Mouse (Mus musculus) mature B cell (primary cell): ENCODE measurements at regions not wholly inside any gene's neighbourhood (a gene's known extent, or its start where the extent isn't known, plus 50 kb on each side); places are given as distances from the start of the nearest gene placed in this dataset.

Source experiments
- in situ Hi-C: fragments of 300-500 bp; cut with MboI; formaldehyde crosslinking; loops from 2 replicates; pipeline ENCODE4 v1.14.3; 2019

DNA sequence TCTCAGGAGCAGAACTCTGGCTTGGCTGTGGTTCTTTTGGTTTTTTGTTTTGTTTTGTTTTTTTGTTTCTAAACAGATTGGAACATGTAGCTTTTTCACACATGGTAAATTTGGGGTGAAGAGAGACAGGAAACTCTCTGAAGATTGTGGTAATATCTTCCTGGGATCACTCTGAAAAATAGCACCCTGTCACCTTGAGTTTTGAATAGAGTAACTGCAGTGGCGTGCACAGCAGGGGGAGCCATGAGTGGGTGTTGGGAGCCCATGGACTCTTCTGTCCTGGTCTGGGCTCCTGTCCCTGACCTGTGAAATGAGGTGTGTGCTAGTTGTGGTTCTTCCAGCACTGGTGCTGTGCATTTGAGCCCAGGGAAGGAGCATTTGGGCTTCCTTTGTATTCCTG lies 241.8 kb upstream of the Id2 start:
- in situ Hi-C loops = no loop called here

DNA sequence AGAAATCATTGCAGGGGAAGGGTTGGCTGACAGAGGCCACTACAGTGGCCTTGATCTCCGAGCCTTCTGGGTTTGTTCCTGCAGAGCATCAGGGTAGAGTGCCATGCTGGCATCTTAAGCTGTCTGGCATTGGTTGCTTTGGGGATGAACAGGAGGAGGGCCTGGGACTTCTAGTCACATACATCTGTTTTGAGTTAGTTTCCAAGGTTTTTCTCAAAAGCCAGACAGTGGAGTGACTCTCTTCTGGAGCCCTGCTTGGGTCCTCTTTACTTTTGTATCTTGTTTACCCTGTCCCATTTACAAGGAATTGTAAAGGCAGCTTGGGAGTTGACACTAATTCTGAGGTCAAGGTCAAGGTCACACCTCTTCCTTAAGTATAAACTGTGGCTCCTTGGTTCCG lies 239.0 kb upstream of the Id2 start:
- in situ Hi-C loops = no loop called here

DNA sequence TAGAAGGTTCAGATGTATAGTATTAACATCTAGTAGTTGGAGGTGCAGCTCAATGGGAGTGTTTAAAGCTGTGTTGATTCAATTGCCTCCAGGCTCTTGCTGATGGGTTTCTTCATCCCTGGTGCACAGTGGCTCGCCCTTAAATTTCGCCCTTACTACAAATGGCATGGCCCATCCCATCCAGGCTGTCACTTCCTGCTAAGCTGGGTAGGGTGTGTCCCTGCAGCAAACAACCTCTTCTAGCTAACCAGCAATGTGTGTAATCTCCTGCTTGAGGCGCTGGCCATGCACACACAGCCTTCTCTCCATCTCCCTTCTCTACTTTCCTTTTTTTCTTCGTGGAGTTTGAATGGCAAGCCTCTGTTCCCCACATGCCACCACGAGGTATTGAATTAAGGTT lies 238.1 kb upstream of the Id2 start:
- in situ Hi-C loops = no loop called here

DNA sequence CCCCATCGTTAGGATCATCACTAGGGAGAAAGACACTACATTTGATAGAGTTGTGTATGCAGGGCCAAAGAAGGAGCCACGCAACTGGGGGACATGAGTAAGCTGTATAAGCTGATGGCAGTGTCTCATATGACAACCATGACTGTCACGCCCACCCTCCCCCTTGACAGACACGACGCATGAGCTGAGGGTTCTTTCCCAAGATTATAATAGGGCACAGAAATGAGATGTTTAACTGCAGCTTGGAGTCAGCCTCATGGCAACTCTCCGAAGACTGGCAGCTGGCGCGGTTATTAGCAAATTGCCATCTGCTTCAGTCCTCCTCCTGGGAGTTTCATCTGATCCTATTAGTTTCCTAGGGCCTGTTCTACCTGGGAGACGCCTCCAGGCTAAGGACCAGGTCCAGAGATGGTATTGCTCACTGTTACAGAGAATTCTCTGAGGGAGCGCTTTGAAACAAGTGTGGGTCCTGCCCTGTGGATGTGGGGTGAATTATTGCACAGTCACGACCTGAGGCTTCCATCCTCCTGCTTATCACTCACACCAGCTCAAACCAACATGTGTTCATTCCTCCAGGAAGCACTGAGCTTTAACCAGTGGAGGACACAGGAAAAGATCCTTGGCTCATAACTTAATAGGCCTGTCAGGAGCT lies 235.6 kb upstream of the Id2 start:
- in situ Hi-C loops = no loop called here

DNA sequence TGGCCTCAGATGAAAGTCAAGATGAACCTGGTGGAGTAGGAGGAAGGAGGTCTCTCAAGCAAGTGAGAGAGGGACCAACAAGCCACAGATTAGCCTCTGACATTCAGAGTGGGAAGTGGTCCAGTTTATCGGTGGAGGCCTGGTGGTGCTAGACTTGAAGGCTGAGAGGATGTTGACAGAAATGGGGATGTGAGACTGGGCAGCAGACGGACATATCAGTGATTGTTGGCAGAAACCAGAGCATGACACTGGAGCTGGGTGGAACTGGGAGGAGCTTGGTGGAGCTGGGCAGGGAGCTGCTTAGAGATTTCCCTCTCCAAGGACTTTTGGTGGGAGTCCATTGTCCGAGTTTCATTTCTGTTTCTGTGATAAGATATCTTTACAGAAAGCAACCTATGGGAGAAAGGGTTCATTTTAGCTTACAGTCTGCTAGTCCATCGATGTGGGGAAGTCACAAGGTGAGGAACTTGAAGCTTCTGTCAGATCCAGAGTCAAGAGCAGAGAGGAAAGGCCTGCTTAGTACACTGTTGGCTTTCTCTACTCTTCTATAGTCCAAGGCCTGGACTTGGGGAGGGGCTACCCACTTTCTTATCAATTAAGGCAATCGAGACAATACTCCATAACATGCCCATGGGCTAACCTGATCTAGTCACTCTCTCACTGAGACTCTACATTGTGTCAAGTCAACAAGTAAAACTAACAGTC lies 233.2 kb upstream of the Id2 start:
- in situ Hi-C loops = no loop called here

DNA sequence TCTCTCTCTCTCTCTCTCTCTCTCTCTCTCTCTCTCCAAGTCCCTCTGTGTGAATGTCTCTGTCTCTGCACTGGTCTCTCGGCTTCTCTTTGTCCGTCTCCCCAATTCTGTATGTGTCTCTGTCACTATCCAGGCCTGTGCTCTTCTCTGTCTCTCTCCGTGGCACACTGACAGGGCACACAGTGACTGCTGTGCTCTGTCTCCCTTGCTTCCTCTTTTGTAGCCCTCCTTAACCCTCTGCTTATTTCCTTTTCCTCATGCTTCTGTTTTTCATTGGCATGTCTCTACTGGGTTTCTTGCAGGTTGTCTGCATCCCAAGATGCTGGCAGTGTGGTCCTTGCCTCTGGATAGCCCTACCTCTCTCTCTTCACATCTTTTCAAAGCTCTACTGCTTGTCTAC lies 229.0 kb upstream of the Id2 start:
- in situ Hi-C loops = no loop called here

DNA sequence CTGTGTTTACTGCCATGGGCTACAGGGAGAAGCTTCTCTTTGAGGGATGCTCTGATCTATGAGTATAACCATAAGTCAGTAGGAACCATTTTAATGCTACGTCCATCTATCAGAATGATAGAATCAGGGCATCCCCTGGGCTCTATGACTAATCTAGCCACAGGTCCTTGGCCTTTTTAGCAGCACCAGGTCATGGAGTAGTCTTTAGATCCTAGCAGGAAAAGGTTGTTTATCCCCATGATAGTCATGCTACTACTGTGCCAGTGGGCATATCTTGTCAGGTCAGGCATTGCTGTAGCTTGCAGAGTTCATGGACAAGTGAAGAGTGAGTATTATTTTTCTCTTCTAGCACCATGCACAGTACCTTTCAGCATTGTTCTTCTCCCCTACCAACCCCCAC lies 226.2 kb upstream of the Id2 start:
- in situ Hi-C loops = no loop called here

DNA sequence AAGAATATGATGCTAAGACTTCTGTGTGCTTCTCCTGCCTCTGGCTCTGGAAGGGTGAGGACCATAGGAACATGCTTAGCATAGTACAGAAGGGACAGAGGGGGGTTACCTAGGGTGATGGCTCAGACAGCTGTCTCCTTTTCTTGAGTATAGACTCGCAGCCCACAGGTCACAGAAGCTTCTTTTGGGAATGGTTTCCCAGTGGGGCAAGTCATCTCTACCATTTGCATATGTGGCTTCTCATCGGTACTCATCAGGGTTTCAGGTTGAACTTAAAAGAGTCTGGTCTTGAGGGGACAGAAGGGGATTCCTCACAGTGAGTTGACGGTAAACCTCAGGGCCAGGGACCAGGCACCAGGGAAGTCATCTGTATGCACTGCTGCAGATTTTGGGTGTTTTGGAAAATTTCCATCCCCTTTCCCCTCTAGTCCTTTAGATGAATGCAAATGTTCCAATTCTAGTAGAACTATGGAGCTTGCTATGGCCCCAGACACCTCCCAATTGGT lies 223.4 kb upstream of the Id2 start:
- in situ Hi-C loops = no loop called here

DNA sequence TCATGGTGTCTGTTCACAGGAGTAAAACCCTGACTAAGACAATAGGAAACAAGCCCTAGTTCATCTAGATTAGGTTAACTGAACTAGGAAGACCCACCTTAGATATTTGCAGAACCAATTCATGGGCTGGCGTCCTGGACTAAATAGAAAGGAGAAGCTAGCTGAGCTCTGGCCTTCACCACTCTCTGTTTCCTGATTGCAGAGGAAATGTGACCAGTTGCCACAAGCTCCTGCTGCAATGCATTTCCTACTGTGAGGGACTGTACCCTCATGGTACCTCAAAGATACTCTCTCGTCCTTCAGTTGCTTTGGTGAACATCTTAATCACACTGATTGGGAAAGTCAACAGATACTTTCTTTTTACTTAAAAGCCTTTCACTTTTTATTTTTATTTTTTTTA lies 222.9 kb upstream of the Id2 start:
- in situ Hi-C loops = no loop called here

DNA sequence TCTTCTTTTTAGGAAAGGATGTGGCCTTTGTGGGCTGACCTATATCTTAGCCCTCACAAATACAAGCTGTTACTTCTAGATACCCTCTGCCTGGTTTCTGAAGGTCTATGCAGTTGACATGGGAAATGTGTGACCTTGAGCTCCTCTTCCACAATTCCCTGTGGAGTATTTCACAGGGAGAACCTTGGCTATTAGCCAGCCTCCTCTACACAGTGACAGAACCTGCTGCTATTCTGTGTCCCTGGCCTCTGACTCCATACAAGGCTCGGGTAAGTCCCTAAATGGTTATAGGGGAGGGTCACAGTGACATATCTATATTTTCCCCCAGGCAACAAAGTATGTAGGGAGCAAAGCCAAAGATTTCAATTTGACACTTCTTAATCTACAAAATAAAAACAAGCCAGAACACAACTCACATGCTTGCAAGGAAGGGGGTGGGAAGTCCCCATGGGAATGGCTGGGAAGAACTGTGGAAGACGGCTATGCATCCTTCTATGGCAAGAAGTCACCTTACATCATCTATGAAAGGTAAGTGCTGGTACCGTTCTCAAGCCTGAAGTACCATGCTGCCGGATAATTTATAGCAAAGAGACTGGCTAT lies 221.2 kb upstream of the Id2 start:
- in situ Hi-C loops = no loop called here

DNA sequence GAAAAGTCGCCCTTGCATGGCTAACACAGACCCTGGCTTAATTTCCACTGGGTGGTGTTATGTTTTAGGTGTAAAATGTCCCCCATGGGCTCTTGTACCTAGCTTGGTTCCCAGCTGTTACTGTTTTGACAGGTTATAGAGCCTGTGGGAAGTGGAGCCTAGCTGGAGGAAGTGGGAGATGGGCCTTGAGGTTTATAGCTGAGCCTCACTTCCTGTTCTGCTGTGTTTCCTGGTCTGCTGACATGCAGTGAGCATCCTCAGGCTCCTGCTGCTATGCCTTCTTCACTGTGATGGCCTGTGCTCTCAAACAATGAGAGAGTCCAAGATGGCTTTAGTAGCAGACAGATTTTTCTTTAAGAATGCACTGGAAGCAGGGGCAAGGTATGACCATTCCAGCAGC lies 219.0 kb upstream of the Id2 start:
- in situ Hi-C loops = no loop called here

DNA sequence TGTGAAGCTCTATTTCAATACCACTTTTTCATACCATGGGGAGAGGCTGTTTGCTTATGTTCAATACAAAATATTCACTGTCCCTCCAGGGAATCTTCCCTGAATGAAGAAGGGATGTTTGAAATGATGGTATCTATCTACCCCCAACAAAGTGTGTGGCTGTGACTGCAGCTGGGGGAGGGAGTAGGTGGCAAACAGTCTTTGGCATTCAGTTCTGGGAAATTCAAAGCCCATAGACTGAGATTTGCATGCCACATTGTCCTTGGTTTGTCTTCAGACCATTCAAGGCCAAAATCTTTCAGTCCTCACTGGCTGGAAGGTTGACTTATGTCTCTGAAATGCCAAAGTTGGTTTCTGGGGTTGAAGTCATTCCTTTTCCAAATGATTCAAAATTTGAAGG lies 216.3 kb upstream of the Id2 start:
- in situ Hi-C loops = no loop called here

DNA sequence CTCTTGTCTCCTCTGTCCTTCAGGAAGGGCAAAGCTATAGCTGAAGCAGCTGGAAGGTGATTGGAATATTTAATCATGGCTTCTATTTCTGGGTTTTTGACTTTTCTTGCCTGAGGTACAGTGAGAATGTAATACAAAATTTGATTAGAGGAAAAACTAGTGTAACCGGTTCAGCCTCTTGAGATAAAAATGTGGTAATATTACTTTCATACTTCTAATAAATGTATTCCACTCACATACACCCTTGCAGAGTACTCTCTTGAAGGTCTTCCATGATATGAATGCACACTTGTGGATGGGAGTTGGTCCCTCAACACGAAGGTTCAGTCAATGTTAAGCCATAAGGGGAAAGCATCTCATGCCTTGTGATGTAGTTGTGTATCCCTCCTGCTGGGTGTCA lies 215.4 kb upstream of the Id2 start:
- in situ Hi-C loops = no loop called here

DNA sequence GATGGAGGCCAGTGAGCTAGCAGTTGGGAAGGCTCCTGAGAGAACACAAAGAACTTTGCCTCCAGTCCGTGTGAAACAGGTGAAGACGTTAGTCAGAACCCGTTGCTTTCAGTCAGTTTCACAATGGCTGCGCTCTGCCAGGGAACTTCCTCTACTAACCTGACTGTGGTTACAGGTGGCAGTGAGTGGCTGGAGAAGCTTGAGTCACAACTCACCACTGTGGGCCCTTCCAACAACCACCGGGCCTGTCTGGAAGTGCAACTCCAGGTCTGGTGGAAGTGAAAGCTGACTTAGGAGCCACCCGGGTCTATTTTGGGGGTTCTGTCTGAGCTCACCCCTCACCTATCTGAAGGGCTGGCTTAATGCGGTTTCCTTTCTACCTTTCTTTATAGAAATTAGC lies 214.8 kb upstream of the Id2 start:
- in situ Hi-C loops = no loop called here

DNA sequence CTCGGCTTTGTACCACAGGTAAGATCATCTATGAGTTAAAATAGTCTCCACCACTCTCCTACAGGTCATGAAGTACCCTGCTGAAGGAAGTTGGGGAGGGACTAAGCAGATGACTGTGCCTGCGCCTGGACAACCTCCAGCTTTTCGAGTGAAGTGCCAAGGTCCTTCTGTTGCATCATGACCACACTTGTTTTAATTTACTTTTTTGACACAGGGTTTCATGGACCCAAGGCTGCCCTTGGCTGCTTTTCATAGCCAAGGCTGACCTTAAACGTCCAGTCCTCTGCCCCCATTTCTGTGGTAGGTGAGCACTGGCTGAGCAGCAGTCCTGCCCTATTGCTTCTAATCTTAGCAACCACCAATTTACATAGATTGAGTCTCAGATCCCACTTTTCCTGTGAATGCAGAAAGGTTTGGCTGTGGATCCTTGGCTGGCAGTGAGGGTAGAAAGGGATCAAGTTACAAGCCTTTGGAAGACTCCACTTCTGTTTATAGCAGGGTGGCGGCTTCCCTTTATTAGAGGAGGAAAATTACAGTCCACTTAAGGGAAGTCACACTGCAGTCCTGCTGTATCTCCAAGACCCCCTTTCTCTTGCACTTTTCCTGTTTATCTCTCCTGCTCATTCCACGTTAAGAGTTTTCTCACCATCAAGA lies 213.5 kb upstream of the Id2 start:
- in situ Hi-C loops = no loop called here

DNA sequence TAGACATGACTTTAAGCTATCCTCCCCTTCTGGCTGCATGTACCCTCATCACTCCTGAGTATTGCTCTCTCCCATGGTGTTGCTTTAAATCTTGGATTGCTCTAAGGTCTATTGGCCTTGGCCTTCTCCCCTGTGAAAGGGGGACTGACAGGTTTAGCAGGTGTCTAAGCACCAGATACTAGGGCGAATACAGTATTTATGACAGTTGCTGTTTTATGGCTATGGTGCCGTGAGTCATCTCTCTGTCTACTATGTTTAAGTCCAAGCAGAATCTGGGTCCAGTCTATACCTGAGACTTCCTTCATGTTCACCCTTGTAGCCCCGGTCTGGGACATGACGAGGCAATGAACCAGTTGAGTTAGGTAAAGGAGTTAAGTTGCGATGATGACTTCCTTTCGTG lies 212.3 kb upstream of the Id2 start:
- in situ Hi-C loops = no loop called here

DNA sequence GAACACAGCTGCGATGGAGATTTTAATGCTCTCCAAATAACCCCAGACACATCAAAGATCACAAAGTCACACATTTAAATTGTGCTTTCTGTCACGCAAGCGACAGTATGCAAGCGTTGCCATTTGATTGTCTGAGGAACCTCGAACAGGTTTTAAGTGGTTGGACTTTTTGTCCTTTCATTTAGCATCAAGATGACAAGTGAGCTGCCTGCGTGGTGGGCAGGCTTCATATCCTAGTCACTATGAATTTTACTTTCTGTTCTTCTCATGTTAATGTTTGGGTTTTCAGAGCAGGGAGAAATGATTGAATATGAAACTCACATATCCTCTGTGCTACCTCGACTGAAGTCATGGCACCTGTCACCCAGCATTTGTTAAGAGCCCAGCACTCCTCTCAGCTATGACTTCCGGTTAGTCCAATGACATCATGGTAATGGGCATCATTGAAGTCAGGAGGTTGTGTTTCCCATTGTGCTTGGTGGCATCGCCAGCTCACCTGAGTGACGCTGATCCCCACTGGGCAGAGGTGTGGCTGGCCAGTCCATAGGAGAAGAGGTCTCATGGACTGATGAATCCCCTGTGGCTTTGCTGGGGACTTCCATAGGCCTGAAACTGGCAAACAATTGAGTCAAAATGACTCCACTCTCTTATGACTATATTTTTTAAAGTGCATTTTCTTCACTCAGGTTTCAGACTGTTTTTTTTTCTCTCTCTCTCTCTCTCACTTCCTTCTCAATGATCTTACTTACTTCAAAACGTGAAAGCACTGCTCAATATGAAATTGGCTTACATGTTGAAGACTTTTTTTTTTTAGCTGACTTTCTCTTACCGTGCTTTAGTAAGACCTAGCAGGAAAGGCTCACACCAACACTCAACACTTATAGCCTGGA lies 209.1 kb upstream of the Id2 start:
- in situ Hi-C loops = no loop called here

DNA sequence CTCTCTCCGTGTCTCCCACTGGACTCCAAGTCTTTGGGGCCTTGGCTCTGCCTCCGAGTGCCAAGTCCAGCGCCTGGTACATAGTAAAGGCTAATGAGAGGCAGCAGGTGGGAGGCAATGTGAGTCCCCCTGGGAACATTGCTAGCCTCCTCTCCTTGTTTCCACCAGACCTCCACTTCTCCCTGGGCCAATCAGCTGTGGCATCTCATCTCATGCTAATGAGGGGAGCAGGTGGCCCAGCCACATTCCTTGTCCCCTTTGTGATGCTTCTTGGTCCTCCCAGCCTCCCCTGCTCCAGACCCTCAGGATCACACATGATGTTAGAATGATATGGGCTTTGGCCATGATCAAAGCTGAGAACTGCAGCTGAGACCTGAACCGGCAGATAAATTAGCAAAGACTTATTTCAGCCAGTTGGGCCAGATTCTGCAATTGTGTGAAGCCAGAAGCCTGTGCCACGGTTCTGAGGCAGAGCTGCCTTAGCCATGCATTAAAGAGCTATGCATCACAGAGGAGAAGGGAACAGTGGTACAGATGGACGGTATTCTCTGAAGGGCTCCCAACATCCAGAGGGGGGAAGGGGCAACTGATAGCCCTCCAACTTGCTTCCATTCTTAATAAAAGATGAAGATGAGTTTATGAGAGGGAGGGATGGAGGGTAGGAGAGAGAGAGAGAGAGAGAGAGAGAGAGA lies 208.0 kb upstream of the Id2 start:
- in situ Hi-C loops = no loop called here

DNA sequence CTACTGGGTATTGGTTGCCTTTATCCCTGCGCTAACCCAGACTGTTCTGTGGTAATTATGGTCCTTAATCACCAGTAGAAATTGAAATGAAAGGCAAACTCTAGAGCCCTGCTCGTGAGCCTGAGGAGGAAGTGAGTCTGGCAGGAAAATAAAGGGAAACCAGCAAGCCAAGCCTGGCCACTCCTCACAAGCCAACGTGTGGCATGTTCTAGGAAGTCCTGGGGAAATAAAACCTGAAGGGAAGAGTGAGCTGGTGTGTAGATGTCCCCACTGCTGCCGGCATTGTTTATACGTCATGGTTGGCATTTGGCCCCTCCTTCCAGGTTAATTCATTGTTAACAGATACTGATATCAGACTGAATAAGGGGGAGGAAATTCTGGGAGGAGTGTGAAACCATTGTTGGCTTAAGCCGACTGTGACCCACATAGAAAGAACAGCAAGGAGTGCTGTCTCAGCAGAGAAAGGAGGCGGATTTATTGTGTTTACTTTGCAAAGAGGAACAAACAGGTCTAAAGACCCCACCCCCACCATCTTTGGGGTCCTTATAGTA lies 206.6 kb upstream of the Id2 start:
- in situ Hi-C loops = no loop called here

DNA sequence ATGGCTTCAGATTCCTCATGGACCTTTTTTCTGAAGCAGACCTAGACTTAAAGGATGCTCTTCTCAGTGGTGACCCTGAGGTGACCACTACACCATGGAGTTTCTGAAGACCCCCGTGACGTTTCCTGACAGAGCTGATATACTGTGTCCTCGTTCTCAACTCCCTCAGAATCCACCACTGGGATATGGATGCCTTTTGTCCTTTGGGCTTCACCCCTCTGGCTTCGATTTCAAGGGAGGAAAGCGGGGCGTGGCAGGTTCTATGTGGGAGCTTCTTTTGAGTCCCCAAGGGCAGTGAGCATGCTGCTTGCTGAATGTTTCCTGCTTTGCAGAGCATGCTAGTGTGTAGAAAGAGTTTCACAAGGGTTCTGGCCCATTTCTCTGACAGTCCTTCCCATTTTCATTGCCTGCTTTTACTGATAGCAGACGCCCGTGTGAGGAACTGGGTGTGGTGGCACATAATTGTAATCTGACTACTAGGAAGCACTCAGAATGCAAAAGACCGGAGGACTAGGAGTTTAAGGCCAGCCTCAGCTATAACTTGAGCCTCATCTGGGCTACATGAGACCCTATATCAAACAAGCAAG lies 204.0 kb upstream of the Id2 start:
- in situ Hi-C loops = no loop called here
